Mouse (Mus musculus) neural tube, embryonic 11.5 days (tissue): ENCODE data around the gene Polr2e. TPM values are rescaled to one million over a fixed set of nuclear protein-coding genes. Genes with fewer than 3 reads are reported as not detected.

ENCODE experiments used
- ATAC-seq: fragments of 200-750 bp; cut with Nextera tagmentation; 2 replicates; pipeline ENCODE4 v1.8.0; 2017; ENCODE audit warnings: moderate number of reproducible peaks, mild to moderate bottlenecking, moderate TSS enrichment, moderate library complexity; ENCODE audit not compliant: insufficient read depth, low FRiP score, low TSS enrichment
- DNase-seq: peaks from one replicate; pipeline ENCODE4 v3.0.0-alpha.2; 2015; ENCODE audit warnings: low spot score
- H3K27ac ChIP-seq: fragments of 300-500 bp; sonication (generic); 2 replicates; pipeline ENCODE4 v1.5.1; 2014; ENCODE audit warnings: low read depth, mild to moderate bottlenecking, low read length
- H3K27me3 ChIP-seq: fragments of 300-500 bp; sonication (generic); 2 replicates; pipeline ENCODE4 v1.6.1; 2014; ENCODE audit warnings: mild to moderate bottlenecking, low read length, mixed read lengths; ENCODE audit not compliant: control insufficient read depth, insufficient read depth
- H3K36me3 ChIP-seq: fragments of 300-500 bp; sonication (generic); 2 replicates; pipeline ENCODE4 v1.6.1; 2014; ENCODE audit warnings: mild to moderate bottlenecking, low read length, moderate library complexity, mixed read lengths; ENCODE audit not compliant: control insufficient read depth, insufficient read depth
- H3K4me1 ChIP-seq: fragments of 300-500 bp; sonication (generic); 2 replicates; pipeline ENCODE4 v1.6.1; 2014; ENCODE audit warnings: low read length, mixed read lengths; ENCODE audit not compliant: control insufficient read depth, insufficient read depth
- H3K4me2 ChIP-seq: fragments of 300-500 bp; sonication (generic); 2 replicates; pipeline ENCODE4 v1.6.1; 2014; ENCODE audit warnings: low read depth, mild to moderate bottlenecking, moderate library complexity
- H3K4me3 ChIP-seq: fragments of 300-500 bp; sonication (generic); 2 replicates; pipeline ENCODE4 v1.5.1; 2014; ENCODE audit warnings: low read depth, low read length
- H3K9ac ChIP-seq: fragments of 300-500 bp; sonication (generic); 2 replicates; pipeline ENCODE4 v1.6.1; 2014; ENCODE audit warnings: mild to moderate bottlenecking, low read length
- H3K9me3 ChIP-seq: fragments of 300-500 bp; sonication (generic); 2 replicates; pipeline ENCODE4 v1.6.1; 2016; ENCODE audit warnings: low read length; ENCODE audit not compliant: control insufficient read depth
- WGBS: fragments of 180-500 bp; shearing (Covaris S2); extraction: QIAGEN DNeasy Blood & Tissue Kit; methylation state at CpG from one replicate; pipeline ENCODE4 v1.1.7; 2014; 5-methylcytosine and 5-hydroxymethylcytosine counted together
- polyA plus RNA-seq: library from polyadenylated mRNA; unstranded; fragments of >200 nt; fragmentation: Nextera tagmentation; extraction: Ambion mirVana; gene quantifications from 2 replicates; pipeline ENCODE4 v1.2.1, GENCODE M21; 2014

The Polr2e gene
- 222 and 234 TPM in 2 replicates for polyA plus RNA-seq

DNA sequence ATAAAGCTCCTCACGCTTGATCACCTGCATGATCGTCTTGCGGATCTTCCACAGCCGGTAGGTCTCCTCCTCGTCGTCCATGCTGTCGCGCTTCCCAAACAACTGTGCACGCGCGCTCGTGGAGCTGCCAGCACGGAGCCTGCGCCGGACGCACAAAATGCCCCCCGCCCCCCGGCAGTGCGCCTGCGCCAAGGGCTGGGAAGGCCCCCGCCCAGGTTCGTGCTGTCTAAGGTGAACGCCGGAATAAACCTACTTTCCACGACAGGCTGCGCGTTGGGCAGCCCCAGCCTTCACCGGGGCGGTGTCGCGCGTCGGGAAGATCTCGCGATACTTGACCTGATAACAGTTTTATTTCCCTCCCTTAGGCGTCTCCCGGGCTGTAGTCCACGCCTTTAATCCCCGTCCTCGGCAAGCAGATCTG lies at the start of gene Polr2e:
Gene Polr2e, minus strand, starts transcription at position 237 of the 421 bp plus-strand sequence.
- Histone ChIP-seq H3K4me2 (peak within 1 kb of the TSS; percentile 85), H3K4me3 (peak within 1 kb of the TSS; percentile 87), H3K27ac (no peak within 1 kb of the TSS), H3K4me1 (peaks cover 11% of the 10 kb centered on the region), H3K27me3 (no peaks in the 10 kb centered on the region), H3K9me3 (no peaks in the 10 kb centered on the region), H3K9ac (peak within 1 kb of the TSS; percentile 81), H3K36me3 (peaks cover 23% of the 10 kb centered on the region)
- peak; percentile 95 for ATAC-seq
- 0% methylated on average over 40 of the region's 40 CpGs for WGBS
- DNase-seq, result peak; percentile 98

DNA sequence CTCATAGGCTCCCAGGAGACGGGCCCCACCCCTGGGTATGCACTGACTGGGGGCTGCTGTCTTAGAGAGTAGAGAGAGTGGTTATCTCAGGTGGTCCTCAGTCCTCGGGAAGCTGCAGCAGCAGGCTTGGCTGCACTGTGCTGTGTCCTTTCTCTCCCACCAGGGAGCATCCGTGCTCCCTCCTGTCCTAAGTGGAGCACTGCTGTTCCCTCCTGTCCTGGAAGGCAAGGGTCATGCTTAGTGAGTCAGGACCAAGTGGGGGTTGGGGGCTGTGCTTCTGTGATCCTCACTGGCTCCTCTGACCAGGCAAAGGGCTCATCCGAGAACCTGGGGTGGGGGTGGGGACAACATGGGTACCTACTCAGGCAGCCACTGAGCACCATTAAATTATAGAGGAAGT lies 49.6 kb upstream of the Polr2e start:
- no peak overlapping the region for H3K27ac ChIP-seq
- H3K9me3 ChIP-seq, result no peaks in the 10 kb centered on the region
- H3K4me1 ChIP-seq, result no peaks in the 10 kb centered on the region
- H3K4me2 ChIP-seq, result no peak overlapping the region
- no peaks in the 10 kb centered on the region for H3K36me3 ChIP-seq
- H3K4me3 ChIP-seq, result no peak overlapping the region
- no peak overlapping the region for H3K9ac ChIP-seq
- H3K27me3 ChIP-seq, result no peaks in the 10 kb centered on the region
- DNase-seq (no peak), ATAC-seq (no peak)
- WGBS, result 56% methylated on average over 4 of the region's 4 CpGs

DNA sequence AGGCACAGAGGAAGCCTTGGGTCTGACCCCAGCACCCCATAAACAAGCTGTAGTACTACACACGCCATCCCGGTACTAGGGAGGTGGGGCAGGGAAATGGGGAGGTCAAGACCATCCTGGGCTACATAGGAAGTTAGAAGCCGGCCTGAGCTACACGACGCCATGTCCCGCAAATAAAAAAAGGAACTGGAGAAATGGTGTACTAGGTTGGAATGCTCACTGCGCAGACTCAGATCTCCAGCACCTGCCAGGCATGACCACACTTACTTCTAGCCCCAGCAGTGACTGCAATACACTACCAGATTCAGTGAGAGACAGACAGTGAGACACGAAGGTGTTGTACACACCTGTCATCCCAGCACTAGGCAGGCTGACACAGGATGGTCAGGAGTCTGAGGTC lies 47.9 kb upstream of the Polr2e start:
- Histone ChIP-seq H3K27ac (no peak overlapping the region), H3K4me2 (no peak overlapping the region), H3K27me3 (no peaks in the 10 kb centered on the region), H3K4me3 (no peak overlapping the region), H3K36me3 (no peaks in the 10 kb centered on the region), H3K4me1 (no peaks in the 10 kb centered on the region), H3K9me3 (no peaks in the 10 kb centered on the region), H3K9ac (no peak overlapping the region)
- 94% methylated on average over 8 of the region's 8 CpGs for WGBS
- DNase-seq (no peak), ATAC-seq (no peak)

DNA sequence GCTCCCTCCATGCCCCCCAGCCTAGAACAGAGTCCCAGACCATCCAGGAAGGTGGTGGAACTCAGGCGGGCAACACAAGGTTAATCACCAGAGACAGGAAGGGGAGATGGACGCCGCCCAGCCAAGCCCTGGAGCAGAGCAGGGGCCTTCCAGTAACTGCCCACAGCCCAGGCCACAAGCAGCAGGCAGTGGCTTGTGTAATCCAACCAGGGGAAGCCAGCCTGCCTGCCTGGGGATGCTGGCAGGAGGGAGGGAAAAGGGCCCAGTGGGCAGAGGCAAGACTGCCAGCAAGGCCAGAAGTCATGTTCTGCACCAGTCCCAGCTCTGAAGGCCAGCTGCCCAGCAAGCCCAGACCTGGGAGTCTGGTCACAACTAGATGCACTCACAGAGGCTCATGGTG lies 47.3 kb upstream of the Polr2e start:
- no peak for DNase-seq
- H3K9me3 ChIP-seq, result no peaks in the 10 kb centered on the region
- H3K9ac ChIP-seq, result no peak overlapping the region
- H3K36me3 ChIP-seq, result no peaks in the 10 kb centered on the region
- H3K4me1 ChIP-seq, result no peaks in the 10 kb centered on the region
- ATAC-seq, result no peak
- H3K4me3 ChIP-seq, result no peak overlapping the region
- 78% methylated on average over 3 of the region's 3 CpGs for WGBS
- no peak overlapping the region for H3K4me2 ChIP-seq
- no peak overlapping the region for H3K27ac ChIP-seq
- H3K27me3 ChIP-seq, result no peaks in the 10 kb centered on the region

DNA sequence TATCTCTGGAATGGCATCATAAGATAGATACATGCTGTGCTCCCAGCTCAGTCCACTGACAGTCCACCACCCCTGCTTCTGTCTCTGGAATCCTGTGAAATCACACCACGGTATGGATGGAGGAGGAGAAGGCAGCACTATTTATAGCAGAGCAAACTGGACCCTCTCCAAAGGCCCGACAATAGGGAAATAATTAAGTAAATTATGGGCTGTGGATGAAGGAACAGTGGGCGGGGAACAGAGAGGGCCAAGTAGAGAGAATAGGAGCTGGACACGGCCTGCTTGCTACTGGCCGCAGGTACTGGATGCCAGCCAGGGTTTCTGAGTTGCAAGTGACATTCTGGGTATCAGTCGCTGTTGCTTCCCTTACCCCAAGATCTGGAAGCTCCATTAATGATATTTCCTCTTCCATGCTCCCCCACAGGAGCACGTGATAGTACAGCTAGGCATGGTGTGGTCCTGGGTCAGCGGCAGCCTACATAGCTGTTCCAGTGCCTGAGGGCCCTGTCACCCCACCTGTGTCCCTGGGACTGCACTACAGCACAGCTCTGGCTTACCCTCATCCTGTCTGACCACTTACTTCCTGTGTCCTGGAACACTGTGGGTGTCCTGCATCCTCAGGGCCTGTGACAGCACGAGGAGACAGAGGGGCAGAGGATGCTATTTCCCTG lies 45.4 kb upstream of the Polr2e start:
- no peaks in the 10 kb centered on the region for H3K9me3 ChIP-seq
- H3K4me1 ChIP-seq, result no peaks in the 10 kb centered on the region
- DNase-seq (no peak), ATAC-seq (no peak)
- 83% methylated on average over 9 of the region's 9 CpGs for WGBS
- H3K4me2 ChIP-seq, result no peak overlapping the region
- H3K27me3 ChIP-seq, result no peaks in the 10 kb centered on the region
- H3K27ac ChIP-seq, result no peak overlapping the region
- H3K9ac ChIP-seq, result no peak overlapping the region
- H3K36me3 ChIP-seq, result no peaks in the 10 kb centered on the region; the same call in 1 of the 2 replicates
- H3K4me3 ChIP-seq, result no peak overlapping the region

DNA sequence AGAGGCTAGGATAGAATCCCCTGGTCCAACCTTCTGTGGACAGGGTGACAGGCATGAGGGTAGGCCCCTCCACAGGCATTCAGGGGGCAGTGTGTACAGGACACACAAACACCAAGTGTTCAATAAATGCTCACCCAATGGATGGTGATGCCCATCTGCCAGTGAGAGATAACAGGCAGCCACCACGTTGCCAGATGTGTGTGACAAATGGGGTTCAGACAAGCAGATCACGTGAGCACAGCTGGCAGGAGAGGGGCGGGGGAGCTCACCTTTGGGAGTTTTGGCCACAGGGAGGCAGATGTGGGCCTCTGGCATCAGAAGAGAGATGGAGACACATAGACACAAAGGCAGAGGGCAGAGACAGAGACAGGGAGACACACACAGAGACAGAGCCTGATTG lies 41.5 kb upstream of the Polr2e start:
- WGBS, result 72% methylated on average over 3 of the region's 3 CpGs
- peaks cover 2% of the 10 kb centered on the region for H3K36me3 ChIP-seq
- no peaks in the 10 kb centered on the region for H3K9me3 ChIP-seq
- H3K27ac ChIP-seq, result no peak overlapping the region
- no peaks in the 10 kb centered on the region for H3K27me3 ChIP-seq
- no peaks in the 10 kb centered on the region for H3K4me1 ChIP-seq
- ATAC-seq (no peak), DNase-seq (no peak)
- no peak overlapping the region for H3K4me3 ChIP-seq
- H3K4me2 ChIP-seq, result no peak overlapping the region
- no peak overlapping the region for H3K9ac ChIP-seq

DNA sequence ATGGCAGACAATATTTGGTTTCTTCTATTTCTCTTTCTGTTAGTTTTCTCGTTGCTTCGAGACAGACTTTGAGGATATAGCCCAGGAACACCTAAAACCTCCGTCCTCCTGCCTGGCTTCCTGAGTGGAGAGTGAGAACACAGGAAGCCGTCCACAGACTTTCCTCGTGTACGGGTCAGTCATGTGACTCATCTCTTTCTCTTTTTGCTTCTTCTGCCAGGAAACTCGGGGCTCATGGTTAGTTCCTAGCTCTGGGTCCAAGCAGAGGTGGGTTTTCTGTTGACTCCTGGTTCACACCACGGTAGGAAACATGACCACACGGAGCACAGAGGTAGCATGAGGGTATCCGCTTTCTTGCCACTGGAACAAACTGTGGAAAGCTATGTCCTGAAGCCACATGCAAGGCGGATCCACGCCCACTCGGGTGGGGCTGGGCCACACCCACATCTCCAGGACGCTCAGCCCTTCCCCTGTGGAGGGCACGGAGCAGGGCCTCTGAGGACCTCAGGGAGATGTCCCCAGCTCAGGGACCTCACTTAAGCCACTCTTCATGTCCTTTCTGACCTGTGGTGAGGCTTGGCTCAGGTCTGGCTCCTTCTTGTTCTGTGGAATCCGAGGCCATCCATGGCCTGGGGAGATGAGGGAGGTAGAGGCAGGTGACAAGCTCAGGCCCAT lies 40.9 kb upstream of the Polr2e start:
- no peak overlapping the region for H3K4me3 ChIP-seq
- H3K27me3 ChIP-seq, result no peaks in the 10 kb centered on the region
- H3K27ac ChIP-seq, result no peak overlapping the region
- H3K4me2 ChIP-seq, result no peak overlapping the region
- no peak overlapping the region for H3K9ac ChIP-seq
- H3K9me3 ChIP-seq, result no peaks in the 10 kb centered on the region
- ATAC-seq (no peak), DNase-seq (no peak)
- 88% methylated on average over 16 of the region's 16 CpGs for WGBS
- peaks cover 2% of the 10 kb centered on the region for H3K36me3 ChIP-seq
- no peaks in the 10 kb centered on the region for H3K4me1 ChIP-seq

DNA sequence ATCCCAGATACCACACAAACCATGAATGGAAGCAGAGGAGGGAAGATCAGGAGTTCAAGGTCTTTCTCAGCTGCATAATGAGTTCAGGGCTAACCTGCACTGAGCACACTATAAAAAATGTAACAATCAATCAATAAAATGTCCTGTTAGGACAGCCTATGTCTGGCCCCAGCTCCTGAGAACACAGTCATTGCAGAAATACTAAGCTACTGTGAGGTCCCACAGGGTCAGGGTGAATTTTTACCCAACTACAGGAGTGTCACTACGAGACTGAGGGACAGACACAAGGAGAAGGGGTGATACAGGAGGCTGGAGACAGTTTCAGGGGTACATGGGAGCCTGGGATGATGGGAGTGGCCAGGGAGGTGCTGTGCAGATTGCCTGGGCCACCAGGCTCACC lies 38.8 kb upstream of the Polr2e start:
- no peak for DNase-seq

DNA sequence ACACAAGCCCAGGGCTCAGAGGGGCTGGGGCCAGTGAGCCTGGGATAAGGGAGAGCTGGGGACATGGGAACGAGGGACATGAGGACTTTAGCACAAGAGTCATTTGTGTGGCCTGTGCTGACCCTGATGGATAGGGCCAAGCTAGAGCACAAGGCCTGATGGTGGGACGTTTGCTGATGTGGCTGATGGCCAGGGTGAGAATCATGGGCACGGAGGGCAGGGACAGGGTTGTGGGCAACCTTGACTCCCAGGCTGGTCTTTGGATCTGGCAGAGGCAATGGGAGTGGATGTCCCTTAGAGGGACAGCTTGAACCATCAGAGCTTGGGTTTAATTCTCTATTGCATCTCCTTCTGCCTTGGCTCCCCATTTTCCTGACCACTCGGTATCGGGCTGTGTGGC lies 37.7 kb upstream of the Polr2e start:
- Histone ChIP-seq H3K4me2 (no peak overlapping the region), H3K9me3 (no peaks in the 10 kb centered on the region), H3K4me1 (no peaks in the 10 kb centered on the region), H3K27me3 (no peaks in the 10 kb centered on the region), H3K9ac (no peak overlapping the region), H3K4me3 (no peak overlapping the region), H3K27ac (no peak overlapping the region), H3K36me3 (peaks cover 2% of the 10 kb centered on the region)
- WGBS, result 93% methylated on average over 5 of the region's 5 CpGs
- ATAC-seq (no peak), DNase-seq (no peak)

More for the DNA sequence above, 38.8 kb upstream of the Polr2e start:
- H3K27me3 ChIP-seq, result no peaks in the 10 kb centered on the region
- no peak overlapping the region for H3K27ac ChIP-seq
- no peak overlapping the region for H3K4me2 ChIP-seq
- no peaks in the 10 kb centered on the region for H3K4me1 ChIP-seq
- no peak overlapping the region for H3K9ac ChIP-seq
- WGBS, result 88% methylated on average over 1 of the region's 1 CpGs
- peaks cover 2% of the 10 kb centered on the region for H3K36me3 ChIP-seq
- no peak overlapping the region for H3K4me3 ChIP-seq
- no peak for ATAC-seq
- H3K9me3 ChIP-seq, result no peaks in the 10 kb centered on the region
